Mouse (Mus musculus): ENCODE results near the gene Mcur1.

Mcur1 gene

DNA sequence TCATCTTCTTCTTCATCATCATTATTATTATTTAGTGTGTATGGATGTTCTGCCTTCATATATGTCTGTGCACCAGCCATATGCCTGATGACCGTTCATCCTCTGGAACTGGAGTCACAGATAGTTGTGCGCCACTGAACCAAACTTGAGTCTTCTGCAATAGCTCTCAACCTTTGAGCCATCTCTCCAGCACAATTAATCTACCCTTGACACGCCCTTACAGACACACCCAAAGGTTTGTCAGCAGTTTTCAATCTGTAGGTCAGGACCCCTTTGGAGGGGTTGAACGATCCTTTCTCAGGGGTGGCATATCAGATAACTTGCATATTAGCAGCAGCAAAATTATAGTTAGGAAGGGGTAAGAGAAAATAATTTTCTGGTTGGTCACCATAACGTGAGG lies 4.7 kb upstream of the Mcur1 start:
- DNase-seq: no peak

DNA sequence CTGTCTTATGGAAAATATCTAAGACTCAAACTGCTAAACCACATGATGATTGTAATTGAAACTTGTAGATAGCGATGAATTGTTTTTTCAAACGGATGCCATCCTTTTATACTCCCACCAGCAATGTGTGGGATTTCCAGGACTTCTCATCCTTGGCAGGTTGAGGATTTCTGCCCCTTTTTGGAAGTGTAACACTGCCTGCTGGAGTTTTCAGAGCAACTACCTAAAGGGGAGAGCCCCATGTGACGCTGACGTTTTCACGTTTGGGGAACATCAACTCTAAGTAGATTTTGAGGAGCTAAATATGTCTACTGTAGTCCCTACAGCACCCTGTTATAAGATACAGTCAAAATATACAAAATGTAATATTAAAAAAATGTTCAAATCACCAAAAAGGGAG lies 2.7 kb upstream of the Mcur1 start:
- no peak for DNase-seq

DNA sequence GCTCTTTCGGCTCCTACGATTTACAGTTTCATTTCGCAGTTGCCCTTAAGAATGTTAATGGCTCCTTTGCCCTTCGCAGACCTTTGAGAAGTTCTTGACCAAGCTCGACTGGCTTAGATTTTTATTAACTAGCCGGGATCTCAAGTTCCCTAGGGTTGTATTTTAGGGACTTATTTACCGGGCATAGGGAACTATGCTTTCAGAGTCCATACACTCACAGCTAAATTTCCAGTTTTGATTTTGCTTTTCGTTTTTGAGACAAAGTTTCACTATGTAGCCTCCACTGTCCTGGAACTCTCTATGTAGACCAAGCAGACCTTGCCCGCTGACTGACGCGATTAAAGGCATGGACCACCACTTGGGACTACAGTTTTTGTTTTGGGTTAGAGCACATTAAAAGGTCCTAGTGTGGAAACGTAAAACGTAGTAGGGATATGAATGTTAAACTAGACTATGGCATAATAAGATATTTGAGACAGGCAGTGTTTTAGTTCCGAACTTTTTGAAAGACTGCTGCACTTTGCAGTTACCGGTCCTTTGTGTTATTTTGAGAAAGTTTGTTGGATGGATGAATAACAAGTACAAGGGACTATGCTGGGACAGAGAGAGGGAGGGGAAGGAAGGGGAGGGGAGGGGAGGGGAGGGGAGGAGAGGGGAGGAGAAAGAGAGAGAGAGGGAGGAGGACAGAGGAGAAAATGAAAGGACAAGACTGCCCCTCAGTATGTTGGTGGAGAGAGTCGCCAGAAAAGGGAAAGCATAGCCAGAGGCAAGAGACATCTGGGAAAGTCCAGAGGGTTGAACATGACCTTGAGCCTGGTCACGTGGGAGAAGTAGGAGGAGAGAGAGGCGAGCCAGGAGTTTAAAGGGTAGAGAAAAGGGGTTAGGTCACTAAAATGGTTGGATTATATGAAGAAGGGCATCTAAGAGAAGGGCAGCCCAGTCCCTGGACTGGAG lies 744 bp upstream of the Mcur1 start:
- peak in 1 of 2 experiments; percentile 12 for DNase-seq

DNA sequence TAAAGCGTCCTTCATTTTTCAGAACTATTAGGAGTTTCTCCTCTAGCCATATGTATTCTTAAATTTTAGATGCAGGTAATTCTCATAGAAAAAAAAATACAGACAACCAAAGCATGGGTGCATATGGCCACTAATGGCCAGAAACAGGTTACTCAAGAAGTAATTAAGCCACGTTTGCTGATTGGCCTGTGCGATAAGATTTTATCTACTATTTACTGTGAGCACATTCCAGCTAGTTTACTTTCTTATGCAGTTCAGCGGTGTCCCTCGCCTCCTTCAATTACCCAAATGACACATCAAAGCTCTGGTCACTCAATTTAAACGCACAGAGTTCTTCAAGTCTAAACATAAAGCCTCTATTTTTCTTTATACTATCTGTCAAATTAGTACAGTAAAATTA lies 1.0 kb downstream of the Mcur1 start:
- no peak for DNase-seq

DNA sequence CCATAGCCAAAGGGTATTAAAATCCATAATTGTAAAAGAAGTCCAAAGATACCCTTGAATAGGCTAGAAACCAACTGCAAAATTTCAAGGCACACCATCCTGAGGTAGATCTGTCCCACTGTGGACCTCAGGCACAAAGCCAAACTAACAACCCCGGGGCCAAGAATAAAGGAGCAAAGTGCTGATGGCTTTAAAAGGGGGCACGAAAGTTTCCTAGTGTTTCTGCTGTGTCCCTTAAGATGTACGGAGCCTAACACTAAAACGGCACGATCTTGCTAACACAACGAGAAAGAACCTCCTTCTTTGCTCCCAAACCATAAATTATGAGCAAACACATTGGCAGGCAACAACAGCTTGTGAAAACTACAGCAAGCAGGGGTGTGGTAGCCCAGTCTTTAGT lies 1.6 kb downstream of the Mcur1 start:
- DNase-seq: no peak

DNA sequence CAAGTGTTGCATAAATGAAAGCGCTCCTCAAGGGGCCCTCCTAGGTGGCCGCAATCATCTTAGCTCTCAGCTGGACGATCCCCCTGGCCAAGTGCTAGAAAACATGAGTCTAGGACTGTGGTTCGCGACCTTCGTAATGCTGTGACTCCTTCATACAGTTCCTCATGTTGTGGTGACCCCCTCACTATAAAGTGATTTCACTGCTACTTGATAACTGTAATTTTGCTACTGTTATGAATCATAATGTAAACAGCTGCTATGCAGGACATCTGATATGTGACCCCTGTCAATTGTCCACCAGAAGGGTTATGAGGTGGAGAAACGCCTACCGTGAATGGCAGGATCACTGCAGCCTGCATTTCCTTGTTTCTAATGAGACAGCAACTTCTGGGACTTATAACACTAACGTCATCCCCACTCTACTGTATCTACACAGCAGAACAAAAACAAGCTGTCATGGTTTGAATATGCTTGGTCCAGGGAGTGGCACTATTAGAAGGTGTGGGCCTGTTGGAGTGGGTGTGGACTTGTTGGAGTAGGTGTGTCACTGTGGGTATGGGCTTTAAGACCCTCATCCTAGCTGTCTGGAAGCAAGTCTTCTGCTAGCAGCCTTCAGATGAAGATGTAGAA lies 3.0 kb downstream of the Mcur1 start:
- DNase-seq: no peak

DNA sequence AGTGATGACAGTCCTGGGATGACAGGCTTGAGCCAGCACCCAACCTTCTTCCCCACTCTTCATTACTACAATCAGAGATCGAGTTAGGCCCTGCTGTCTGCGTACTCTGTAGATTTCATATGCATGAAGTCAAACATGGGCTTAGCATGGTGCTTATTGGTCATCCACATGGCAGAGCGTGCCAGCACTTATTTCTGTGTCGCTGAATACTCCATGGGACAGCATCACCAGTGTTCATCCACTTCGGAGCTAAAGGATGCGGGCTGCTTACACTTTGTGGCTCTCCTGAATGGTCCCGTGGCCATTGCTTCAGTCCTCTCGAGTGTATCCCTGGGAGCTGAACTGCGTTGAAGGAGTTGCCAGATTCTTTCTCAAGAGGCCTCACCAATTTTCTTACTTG lies 4.7 kb downstream of the Mcur1 start:
- no peak for DNase-seq

DNA sequence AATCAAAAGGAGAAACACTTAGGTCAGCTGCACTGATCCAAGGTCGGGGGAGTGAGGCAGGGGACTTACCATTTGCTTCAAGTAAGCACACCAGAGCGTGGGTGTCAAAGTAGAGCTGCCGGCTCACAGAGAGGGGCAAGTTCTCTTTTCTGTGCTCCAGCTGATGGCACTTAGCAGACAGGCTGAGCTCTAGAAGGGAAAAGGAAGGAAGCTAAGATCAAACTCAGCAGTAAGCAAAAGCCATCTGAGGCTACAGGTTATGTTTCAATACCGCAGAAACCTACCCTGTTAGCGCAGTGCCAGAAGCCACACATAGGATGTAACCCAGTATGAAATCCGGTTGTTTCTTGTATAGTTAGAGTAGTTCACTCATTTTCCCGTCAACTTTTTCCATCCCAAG lies 5.2 kb downstream of the Mcur1 start:
- peak in 1 of 2 experiments; percentile 26 for DNase-seq

DNA sequence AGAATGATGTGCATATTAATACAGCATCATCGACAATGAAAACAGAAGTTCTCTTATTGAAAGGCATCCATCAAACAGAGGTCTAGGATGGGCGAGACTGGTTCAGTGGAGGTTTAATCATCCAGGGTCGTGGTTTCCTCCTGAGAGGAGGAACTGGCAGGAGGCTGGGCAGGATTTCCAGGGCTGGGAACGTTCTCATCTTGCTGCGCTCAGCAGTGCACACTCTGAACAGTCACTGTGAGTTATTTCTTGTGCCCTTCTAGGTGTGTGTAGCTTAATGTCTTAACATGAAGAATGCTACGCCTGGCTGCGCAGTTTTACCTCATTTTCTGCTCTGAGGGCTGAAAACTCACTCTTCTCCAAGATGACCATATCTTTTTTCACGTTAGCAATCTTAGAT lies 9.3 kb downstream of the Mcur1 start:
- no peak for DNase-seq

DNA sequence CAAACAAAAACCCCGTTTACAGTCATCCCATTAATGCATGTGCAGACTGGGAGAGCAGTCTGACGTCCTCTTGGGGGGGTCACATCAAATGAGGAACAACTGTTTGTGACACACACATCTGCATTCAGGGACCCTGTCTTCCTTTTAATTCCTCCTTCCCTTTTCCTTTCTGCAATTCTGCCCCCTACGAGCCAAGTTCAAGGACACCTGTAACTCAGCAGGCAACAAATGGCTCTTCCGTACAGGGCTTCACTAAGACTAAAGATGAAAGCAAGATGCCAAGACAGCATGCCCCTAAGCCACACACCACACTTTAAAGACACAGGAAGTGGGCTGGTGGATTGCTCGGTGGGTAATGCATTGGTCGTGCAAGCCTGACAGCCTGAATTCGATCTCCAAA lies 10.1 kb downstream of the Mcur1 start:
- DNase-seq: no peak

DNA sequence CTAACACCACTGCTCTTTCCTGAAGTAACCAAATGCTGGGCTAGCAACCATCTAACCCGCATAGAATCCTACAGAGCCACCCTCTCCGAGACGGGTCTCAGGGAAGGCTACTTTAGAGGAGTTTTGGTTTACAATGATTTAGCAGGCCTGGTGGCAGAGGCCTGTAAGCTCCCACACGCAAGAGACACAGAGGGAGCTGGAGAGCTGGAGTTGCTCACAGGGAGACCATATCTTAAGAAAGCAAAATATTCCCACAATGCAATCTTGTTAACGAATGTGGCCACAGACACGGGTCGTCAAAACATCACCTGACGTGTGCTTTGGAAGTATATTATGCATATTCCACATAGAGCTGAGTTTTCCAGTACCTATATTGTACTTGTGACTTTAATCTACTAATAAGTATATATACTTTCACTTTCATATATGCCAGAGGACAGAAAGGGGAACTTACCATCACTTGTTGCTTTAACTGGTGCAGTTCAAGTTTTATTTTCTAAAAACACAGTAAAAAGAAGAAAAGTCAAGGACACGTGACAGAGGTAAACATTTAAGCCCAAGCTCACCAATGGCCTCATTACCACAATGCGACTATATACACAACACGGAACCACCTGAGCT lies 10.8 kb downstream of the Mcur1 start:
- DNase-seq: no peak

DNA sequence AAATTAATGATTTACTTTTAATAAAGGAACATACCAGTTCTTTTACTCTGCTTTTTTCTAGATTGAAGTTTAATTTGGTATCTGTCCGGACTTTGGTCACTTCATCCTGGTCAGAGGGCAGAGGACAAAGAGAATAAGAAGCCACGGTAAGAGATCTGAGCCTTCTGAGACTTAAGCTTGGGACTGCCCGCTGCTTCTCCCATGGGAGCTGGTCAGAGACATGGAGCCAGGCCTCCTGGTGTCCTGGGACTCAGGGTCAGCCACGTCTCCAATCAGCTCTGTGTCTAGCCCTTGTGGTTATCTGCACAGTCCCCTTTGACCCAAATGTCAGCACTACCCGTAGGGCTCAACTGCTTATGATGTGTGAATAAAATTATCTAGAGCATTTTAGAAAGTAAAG lies 11.4 kb downstream of the Mcur1 start:
- no peak for DNase-seq

DNA sequence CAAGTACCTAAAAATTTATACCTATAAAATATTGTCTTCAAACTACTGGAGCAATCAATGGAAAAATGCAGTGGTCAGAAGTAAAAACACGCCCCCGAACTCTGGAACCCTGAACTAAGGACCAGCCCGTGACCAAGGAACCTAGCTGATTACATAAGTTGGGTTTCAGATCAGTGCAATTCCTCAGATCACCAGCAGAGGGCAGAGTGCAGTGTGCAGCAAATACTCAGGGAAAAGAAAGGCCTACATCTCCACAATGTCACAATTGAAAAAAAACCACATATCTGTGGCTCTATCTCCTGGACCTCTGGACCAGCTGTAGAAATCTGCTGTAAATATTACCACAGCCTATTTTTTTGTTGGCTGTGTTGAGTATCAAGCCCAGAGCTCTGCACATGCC lies 13.1 kb downstream of the Mcur1 start:
- peak; percentile 46 to 80 for DNase-seq

DNA sequence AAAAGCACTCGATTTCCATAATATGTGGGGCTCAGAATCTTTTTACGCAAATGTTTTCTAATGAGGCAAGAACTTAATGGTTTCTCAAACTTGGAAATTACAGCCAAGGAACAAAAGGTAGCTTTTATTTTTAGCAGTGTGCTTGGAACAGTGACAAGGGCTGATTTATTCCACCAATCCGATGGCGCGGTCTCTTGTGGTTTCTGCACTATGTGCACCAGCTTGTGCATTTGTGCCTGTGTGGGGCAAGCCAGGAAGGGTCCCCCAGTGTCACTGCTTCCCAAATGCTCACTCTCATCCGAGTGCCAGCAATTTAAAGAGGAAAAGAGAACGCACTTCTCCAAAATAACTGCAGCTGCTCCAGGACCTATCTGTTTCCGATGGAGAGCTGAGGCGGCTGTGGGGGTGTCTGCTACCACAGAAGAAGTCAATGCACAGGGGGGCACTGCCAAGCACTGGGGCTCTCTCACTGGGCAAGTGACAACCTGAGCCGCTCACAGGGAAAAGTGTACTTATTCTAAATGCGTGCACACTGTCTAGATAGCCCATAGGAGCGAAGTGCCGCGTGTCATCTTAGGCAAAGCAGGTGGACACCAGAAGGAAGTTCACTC lies 19.7 kb downstream of the Mcur1 start:
- DNase-seq: no peak

DNA sequence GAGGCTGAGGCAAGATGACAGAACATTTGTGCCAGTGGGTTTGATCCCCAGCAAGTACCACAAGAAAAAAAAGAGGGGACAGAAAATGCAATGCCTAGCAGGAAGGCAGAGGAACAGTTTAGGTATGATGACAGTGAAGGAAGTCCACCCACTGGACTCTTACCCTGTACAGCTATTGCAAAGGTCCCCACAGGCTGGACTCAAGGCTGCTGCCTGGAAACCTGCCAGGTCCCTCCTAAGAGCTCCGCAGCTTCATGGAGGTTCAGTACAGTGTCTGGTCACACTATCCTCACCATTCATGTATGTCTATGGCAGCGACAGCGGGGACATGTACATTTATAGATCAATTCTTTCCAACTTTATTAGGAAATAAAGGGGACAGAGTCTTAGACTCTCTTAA lies 20.6 kb downstream of the Mcur1 start:
- DNase-seq: no peak

DNA sequence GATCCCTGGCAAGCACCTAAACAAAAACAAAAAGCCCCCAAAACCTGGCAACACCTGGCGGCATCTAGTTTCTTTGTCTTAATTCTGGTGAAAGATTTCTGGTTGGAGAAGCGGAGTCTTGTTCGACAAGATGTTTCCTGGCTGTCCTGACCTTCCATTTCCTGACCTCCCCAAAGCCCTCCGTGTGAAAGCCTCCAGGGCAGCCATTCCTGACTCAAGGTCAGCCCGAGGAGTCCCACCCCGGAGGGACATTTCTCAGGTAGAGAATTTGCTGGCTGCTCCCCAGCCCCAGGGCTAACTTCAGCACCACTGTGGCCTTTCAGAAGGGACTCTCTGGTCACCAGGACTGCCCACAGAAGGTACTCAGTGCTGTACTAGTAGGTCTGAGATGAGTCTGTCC lies 22.1 kb downstream of the Mcur1 start:
- DNase-seq: no peak

DNA sequence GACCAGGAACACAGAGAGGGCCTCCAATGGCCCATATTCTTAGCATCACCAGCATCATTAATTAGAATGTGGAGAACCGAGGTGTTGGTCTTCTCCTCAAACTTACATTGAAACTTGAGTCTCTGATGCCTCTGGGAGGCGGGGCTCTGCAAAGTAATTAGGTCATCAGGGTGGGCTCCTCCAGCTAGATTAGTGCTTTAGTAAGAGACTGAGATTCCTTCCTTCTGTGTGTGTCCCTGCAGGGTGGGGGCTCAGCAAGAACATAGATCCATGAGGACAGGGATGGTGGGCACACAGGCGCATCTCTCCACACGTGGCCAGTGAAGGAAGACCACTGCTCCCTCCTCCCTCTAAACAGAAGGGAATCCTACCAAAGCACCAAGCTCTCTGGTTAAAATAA lies 26.0 kb downstream of the Mcur1 start:
- DNase-seq: no peak

DNA sequence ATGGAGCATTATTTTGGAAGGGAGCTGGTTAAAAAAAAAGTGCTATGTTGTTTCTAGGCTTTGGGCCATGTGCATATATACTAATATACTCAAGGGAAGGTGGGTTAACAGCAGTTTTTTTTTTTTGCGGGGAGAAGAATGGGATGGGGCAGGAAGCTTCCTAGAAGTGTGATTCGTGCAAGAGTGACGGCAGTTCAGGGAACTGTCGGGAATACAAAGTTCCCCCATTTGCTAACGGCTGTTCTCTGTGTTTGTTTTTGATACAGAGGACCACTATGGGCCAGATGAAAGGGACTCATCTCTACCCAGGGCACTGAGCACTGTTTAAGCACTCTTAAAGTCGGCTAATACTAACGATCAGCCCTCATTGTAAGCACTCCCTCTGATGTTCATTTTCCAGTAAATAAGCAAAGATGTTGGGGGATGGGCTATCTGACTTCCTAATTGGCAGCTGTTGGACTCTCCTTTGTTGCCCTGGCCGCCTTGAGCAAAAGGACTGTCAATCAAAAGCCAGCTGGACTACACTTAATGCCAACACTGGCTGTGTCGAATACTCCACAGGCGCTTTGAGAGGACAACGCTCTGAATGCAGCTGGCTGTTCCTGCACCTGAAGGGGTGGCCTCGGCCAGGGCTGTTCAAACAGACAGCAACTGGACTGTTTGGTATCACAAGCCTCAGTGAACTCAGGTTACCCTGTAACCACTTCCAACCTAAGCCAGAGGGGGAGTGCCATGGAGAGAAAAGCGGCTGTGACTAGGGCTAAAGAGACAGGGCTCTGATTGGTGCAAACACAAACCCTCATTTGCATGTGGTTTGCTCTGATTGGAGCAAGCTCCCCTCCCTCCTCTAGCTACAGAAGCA lies 28.9 kb downstream of the Mcur1 start:
- no peak for DNase-seq

DNA sequence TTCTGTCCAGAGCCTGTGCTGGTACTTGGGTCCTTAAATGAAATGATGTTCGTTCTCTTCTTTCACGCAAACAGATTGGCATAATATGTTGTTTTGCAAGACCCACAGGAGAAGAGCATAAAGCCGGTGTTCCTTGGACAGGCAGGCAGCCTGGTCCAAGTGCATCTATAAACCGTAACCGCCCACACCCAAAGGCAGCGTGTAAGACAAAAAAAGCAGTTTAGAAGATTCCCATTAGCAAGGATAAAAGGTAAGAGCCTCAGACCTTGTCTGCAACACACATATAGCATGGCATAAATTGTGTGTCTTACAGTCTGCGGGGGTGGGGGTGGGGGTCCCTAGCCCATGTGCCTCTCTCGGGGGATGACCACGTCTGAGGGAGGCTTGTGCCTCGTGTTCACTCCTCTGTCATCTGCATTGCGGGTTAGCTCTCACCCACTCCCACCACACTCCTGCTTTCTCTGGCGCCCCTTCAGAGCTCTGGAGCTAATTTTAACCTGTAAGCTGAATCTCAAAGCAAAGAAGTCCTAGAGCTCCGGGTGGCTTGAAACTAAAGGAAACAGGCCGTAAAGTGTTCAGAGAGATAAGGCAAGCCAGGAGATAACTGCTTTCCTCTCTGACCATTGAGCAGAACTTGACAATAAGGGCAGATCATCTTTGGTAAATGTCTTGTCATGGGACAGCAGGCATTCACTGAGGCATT lies 29.7 kb downstream of the Mcur1 start:
- DNase-seq: no peak

DNA sequence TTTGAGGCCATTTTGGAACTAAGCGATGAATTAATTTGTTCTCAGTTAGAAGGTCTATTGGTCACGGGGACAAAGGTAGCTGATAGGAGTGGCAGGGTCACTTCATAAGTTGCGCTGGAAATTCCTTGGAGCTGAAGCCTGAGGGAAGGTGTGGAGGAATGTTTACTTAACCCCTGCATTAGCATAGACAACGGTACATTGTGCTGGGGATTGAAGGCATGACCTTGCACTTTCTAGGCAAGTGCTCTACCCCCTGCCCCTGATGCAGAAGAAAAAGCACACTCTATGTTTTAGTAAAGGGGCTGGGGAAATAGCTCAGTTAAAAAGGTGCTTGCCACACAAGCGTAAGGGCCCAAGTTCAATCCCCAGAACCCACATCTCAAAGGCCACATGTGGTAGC lies 33.7 kb downstream of the Mcur1 start:
- no peak for DNase-seq

DNA sequence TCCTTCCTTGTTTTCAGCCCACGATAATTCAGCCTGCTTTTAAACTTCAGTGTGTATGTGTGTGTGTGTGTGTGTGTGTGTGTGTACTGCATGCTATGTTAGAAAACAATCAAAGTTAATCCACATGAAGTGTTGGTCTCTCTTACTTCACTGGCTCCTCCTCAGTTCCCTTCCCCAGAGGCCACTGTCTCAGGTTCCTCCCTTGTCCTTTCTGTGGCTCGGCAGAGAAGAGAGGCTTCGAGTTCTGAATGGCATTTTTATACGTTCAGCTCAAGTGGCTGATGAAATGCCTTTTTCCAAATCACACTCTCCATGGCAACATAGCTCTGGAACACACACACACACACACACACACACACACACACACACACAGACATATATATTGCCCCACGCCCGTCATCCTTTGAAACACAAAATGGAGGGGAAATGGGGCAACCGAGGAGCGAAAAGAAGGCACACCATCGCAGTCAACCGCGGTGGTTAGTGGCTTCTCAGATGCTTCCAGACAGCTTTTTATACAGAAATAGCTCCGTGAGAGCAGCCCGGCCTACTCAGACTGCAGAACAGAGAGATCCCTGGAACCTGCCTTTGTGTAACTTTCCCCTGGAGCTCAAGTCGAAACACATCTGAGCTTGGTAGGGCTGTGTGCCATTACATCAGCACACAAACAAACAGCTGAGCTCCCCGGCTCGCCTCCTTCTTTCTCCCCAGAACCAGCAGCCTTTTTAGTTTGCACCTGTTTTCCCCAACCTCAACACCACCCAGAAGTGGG lies 34.4 kb downstream of the Mcur1 start:
- no peak for DNase-seq

All from spleen, adult 18-20 months (tissue).